Mouse (Mus musculus) adrenal gland, postnatal 14 days (tissue): ENCODE data around the gene Mrpl10. TPM values are rescaled to one million over a fixed set of nuclear protein-coding genes. Genes with fewer than 3 reads are reported as not detected.
A peak's percentile ranks its signal among the peaks of the same experiment; 100 is the strongest.

Source experiments
- DNase-seq: peaks from one replicate; pipeline ENCODE4 v3.0.0; 2021; ENCODE audit warnings: mixed read lengths
- long read RNA-seq, 2 experiments: library from polyadenylated mRNA; stranded (forward); transcript quantifications; one replicate each; pipeline ENCODE4 v2.0.0; 2021
- total RNA-seq: library from RNA; stranded (reverse); gene quantifications from 2 replicates; pipeline ENCODE4 v1.2.3, GENCODE M21; 2021

Gene Mrpl10
- total RNA-seq: 124 and 130 TPM in 2 replicates
- long read RNA-seq, experiment 1, transcript Mrpl10-201 (5 exons, 1,708 nt): major isoform, 132 of 175 reads
- long read RNA-seq, experiment 1, partial matches to known transcripts: 4 of 175 reads
- long read RNA-seq, experiment 1, other reads (novel, unspliced or antisense): 39 of 175 reads
- long read RNA-seq, experiment 2, transcript Mrpl10-201 (5 exons, 1,708 nt): major isoform, 76 of 100 reads
- long read RNA-seq, experiment 2, partial matches to known transcripts: 3 of 100 reads
- long read RNA-seq, experiment 2, other reads (novel, unspliced or antisense): 21 of 100 reads

DNA sequence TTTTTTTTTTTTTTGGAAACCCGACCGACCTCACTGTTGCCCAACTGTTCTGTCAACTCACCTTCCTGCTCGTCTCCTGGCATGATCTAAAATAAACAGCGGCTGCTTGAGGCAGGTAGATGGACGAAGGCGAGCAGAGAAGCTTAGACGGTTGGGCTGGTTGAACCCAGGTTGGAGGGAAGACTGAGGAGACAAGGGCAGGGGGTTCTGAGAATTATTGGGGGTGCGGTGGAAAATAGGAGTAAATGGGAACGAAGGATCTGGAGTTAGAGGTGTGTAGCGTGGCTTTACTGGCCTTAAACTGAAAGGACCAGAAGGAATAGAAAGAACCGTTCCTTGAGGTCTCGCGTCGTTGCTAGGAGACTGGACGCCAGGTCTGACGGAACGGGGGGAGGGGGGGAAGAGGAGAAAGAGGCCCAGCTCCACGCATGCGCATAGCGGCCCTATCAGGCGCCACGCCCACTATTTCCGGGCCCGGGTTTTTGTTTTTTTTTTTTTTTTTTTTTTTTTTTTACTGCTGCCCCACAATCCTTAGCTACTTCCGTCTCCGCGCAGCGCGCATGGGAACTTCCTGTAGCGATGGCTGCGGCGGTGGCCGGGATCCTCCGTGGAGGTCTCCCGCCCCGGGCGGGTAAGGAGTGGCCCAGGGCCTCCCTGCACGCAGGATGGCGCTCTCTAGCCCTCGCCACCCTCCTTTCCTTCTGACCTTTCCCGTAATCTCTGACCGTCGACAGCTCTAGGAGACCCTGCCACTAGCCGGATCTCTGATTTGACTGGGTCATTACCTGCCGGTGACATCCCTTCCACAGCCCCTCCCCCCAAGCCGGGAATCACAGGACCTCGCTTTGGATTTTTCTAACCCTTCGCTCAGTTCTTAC, at the start of gene Mrpl10, which contains the start of gene Lrrc46:
Gene Mrpl10 (plus strand): TSS at position 539 of the 878 bp plus-strand sequence.
Gene Lrrc46 (minus strand): TSS at position 386 of the 878 bp plus-strand sequence.
- peak; percentile 94 for DNase-seq

GRCm38 (mm10) chr11:96992722-96993311, 48.5 kb upstream of the Mrpl10 start:
- DNase-seq: peak; percentile 45

DNA sequence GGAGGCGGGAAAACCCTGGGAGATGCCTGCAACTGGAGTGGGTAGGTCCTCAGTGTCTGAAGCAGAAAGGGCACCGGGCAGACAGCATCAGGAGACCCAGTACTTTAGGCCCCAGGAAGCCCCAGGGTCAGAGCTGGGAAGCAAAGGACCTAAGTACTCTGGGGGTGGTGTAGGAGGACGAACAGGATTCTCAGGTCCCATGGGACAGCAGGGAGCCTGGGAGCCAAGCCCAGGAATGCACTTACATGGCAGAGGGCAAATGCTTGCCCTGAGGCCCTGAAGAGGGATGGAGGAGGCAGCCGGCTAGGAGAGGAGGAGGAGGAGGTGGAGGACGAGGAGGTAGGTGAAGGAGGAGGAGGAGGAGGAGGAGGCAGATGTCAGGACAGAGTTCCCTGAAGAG, 46.3 kb upstream of the Mrpl10 start:
- DNase-seq: no peak

DNA sequence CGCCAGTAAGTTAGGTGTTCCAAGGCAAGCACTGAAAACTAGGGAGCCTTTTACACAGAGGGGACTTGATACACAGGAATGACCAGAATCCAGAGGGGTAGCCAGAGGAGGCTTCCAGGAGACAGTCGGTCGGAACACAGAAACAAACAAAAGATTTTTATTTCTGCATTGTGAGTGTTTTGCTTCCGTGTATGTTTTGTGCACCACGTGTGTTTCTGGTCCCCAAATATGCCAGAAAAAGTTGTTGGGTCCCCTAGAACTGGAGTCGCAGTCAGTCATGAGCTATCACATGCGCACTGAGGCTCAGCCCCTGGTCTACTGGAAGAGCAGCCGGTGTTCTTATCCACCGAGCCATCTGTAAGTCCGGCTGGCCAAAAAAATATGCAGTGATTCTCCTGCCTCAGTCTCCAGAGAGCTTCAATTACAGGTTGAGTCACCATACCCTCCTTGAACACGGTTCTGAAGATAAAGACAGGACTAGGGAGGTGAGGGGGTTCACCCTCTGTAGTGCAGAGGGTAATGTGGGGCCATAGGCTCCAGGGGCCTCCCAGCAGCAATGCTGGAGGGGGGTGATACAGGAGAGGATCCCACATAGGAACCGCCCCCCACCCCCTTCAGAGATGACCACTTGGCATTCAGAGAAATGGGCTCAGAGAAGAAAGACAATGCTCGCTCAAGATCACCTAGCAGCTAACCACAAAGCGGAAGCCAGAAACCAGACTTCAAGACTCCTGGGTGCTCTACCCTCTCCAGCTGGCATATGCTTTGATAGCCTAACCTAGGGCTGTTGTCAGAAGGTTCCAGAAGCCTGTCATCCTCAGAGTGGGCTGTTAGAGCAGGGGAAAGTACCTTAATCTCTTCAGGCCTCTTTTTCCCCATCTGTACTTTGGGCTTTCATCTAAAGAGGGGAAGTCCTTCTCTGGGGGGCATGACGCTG, 45.3 kb upstream of the Mrpl10 start:
- DNase-seq: no peak

- no peak for DNase-seq
These were observed 44.5 kb upstream of the Mrpl10 start for GRCm38 (mm10) chr11:96996773-96997379.

- peak; percentile 65 for DNase-seq
These were observed 43.9 kb upstream of the Mrpl10 start for GRCm38 (mm10) chr11:96997380-96997956.

- DNase-seq: no peak
These were observed 38.2 kb upstream of the Mrpl10 start for GRCm38 (mm10) chr11:97003170-97003569.

DNA sequence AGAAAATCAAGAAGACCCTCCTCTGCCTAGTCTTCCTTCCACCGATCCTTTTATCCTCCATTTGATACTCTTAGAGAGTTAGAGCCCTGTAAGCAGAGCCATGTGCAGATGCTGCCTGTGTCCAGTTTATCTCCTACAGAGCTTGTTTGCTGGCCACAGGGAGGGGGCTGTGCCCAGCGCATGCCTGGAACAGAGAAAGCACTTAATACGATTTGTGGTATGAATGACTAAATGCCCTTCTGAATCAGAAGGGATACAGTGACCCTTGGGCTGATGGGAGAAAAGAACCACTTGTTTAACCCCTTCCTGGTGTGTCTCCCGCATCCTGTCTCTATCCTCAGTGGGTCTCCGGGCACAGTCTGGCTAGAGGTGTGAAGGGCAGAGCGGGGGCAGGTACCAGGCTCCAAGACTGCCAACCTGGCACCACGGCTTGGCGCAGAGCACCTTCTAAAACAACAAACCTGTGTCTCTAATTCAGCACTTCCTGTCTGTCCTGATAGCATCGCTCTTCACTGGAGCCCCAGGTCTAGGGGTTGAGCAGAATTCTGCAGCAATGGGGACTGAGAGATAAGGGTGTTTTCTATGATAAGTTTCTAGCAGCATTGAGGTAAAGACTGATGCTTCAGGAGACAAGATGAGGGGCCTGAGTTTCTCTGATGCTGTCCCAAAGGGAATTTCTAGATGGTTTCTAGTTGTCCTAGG, 34.1 kb upstream of the Mrpl10 start:
- DNase-seq: peak; percentile 27

- DNase-seq: no peak
These were observed 32.1 kb upstream of the Mrpl10 start for GRCm38 (mm10) chr11:97009198-97009790.

DNA sequence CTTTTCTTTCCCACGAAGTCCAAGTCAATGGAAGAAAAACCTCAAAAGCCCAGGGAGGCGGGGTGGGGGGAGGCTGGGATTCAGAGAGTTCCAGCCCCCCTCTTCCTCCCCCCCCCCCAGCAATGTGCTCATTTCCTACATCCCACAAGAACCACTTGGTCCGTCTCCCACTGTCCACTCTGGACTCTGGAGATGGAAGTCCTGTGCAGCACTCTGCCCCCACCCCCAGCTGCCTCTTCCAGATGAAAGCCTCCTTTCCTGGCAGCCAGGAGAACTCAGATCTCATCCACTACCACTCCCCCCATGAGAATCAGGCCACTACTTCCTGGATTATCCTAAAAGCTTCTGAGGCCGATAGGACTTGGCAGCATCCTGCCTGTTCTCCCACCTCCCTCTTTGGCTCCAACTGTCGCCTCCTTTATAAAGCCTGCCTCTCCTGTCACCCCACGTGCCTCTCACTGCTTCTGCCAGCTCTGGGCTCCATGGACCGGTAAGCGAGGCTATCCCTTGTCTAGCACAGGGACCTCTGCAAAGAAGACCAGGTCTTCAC, 28.2 kb upstream of the Mrpl10 start, which contains the start of gene Sp6:
Gene Sp6 (plus strand): TSS at position 274 of the 550 bp plus-strand sequence.
- DNase-seq: no peak

- no peak for DNase-seq
These were observed 23.4 kb upstream of the Mrpl10 start for GRCm38 (mm10) chr11:97017696-97018582.

GRCm38 (mm10) chr11:97018583-97019344, 22.6 kb upstream of the Mrpl10 start:
- DNase-seq: peak; percentile 45

- DNase-seq: no peak
These were observed 22.0 kb upstream of the Mrpl10 start for GRCm38 (mm10) chr11:97019345-97019708.

DNA sequence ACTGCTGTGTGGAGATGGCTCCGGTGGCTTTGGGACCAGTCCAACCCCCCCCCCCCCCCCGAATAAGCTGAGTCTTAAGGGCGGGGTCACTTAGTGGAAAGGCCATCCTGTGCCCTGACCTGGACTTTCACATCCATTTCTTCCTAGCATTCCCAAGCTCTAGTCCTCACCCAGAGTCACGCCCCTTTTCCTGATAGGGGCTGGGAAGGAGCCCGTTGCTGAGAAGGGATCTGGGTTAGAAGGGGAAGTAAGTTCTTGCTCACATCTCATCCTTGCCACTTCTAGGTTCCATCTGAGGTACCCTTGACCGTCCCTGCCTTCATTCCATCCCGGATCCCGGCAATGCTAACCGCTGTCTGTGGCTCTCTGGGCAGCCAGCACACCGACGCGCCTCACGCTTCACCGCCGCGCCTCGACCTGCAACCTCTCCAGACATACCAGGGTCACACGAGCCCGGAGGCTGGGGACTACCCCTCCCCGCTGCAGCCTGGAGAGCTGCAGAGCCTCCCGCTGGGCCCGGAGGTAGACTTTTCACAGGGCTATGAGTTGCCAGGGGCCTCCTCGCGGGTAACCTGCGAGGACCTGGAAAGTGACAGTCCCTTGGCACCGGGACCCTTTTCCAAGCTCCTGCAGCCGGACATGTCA, 20.1 kb upstream of the Mrpl10 start:
- DNase-seq: no peak

GRCm38 (mm10) chr11:97021873-97022484, 19.4 kb upstream of the Mrpl10 start:
- DNase-seq: peak; percentile 87

GRCm38 (mm10) chr11:97024977-97025376, 16.4 kb upstream of the Mrpl10 start:
- DNase-seq: peak; percentile 68
